Mouse (Mus musculus) embryo, embryonic 10.5 days (tissue): ENCODE measurements at regions not wholly inside any gene's neighbourhood (a gene's known extent, or its start where the extent isn't known, plus 50 kb on each side); places are given as distances from the start of the nearest gene placed in this dataset.
"Not testable (repeated sequence)": the region's sequence is repeated elsewhere in the genome, so short reads cannot be mapped to it uniquely, and the experiment has no call there.

Experiments used
- DNase-seq: peaks from one replicate; pipeline ENCODE4 v3.0.0-alpha.2; 2015; ENCODE audit warnings: low spot score

DNA sequence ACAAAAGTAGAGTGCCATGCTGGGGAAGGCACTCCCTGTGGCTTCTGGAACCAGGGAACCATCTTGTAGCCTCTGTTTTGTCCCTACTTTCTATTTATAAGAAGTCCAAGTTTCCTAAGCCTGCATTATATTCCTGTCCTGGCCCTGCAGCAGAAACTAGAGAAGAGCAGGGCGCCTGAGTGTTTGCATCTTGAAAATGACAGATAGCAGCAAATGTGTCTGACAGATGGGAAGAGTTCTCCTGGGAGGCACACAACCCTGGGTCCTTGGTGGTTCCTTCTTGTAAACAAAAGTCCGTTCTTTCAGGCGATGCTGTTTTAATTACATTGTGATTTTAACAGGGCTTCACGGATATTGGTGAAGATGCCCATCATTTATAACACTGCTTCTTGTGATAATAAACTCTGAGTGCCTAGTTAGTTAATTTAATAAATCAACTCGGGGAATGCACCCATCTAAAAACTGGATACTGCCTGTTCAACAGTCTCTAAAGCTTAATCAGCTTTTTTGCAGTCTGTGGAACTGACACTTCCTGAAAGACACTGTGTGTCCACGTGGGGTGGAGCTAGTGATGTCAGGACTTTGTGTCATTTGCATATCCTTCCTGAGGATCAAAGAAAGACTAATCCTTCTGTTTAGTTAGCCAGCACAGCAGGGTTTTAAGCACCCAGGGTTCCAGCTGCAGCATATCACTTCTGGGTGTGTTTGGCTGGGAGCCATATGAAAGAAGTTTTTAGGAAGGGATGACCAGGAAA, 188.3 kb upstream of the Ccdc54 start:
- no peak for DNase-seq

GRCm38 (mm10) chr16:50774699-50775098, 183.7 kb upstream of the Ccdc54 start:
- DNase-seq = not testable (repeated sequence)

DNA sequence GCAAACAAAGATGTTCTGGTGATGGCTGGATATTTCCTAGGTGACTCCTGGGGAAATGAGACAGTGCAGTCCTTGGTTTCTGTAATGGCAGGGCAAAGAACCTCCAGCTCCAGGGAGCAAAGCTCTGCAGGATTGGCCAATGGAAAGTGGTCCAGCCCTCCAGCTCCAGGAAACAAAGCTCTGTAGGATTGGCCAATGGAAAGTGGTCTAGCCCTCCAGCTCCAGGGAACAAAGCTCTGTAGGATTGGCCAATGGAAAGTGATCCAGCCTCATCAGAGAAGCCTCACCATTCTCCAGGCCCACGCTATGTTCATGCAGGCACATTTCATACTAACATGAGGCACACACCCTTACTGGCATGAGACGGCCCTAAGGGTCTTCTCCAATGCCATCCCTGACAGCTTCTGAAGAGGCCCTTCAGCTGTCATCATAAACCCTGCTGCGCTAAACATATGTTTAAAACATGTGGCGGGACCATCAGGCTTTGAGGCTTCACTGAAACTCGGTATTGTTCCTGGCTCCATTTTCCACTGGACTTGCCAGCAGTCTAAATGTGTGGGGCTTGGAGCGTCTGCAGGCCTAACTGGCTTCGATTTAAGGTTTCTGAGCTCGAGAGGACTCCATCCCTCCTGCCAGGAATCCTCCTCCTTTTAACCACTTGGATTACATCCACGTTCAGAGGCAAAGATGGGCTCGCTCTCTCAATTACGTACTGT, 175.3 kb upstream of the Ccdc54 start:
- DNase-seq = no peak

DNA sequence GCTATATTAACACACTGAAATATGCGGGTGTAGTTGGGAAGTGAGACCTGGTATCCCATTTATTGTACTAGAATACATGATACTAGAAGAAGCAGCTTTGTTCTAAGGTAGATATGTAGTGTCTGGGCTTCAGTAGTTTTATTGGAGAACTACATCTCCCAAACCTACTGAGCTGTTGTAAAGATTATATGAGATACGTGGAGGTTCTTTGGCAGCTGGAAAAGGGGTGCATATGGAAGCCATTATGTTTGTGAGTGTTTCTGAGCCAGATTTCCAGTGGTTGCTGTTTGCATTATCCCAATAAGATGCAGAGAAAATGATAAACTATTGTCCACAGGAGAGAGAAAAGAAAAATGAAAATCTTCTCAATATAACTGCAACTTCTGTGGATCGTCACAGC, 171.1 kb upstream of the Ccdc54 start:
- DNase-seq = no peak

GRCm38 (mm10) chr16:50759979-50760378, 169.0 kb upstream of the Ccdc54 start:
- DNase-seq = no peak

GRCm38 (mm10) chr16:50756696-50757095, 165.7 kb upstream of the Ccdc54 start:
- DNase-seq = peak; percentile 73

DNA sequence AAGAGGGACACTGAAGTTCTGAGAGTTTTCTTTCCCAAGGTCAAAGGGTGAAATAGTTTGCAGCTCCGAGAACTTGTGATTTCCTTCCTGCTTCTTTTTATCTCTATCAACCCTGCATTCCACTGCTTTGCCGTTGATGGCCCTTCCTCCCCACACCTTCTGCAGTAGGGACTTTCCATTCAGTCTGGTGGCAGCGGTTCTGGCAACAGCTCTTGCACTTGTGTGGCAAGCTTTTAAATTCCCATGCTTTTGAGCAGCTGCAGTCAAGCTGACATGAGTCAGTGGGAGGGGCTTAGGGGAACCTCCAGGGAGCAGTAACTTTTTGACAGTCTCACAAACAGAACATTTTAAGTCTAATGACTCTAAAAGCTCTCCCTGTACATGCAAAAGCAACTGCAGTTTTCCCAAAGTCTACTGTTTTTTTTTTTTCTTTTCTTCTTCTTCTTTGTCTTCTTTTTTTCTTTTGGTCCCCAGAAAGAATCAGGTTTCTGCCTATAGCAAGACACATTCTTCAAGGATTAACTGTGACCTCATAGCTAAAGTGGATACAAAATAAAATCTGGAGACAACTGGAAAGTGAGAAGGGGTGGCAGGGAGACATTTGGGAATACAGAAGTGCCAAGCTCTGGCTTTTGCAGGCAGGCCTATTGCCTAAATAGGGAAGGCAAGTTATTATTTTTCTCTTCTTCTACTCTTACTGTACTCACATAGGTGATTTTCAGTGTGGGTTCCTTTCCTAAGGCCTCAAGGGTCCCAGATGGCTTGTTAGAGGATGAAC, 162.8 kb upstream of the Ccdc54 start:
- DNase-seq = peak; percentile 66

GRCm38 (mm10) chr16:50753046-50753445, 162.1 kb upstream of the Ccdc54 start:
- DNase-seq = no peak

DNA sequence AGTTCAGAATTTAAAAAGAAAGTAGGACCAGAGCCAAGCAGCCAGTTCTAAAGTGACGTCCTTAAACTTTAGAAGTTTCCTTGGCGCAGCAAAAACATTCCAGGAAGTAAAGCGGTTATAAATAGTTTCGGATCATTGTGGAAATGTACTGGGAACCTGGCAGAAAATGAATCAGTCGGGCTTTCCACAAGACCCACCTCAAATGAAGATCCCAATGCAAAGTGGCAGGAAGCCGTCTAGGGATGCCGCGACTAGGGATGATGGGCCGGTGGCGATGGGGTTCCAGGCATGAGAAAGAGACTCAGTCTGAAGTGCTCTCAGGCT, 161.3 kb upstream of the Ccdc54 start:
- DNase-seq = no peak

- DNase-seq = no peak
Observed at GRCm38 (mm10) chr16:50751495-50752276, 160.7 kb upstream of the Ccdc54 start.

DNA sequence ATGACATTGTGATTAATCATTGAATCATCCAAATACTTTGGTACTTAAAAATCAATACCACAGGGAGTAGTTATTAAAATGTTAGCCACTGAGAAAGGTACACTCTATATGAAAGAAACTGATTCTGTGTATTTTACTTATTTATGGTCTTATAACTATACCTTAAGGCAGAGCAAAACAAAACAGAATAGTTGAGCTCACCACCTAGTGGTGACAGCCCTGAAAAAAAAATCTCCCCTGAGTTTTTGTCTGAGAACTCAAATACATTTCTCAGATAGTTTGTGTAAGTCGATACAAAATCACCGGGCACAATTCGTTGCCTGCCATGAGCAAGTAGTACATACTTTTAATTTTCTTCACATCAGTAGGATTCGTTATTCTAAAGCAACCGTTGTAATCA, 156.7 kb upstream of the Ccdc54 start:
- DNase-seq = no peak

GRCm38 (mm10) chr16:50745723-50746122, 154.8 kb upstream of the Ccdc54 start:
- DNase-seq = no peak

DNA sequence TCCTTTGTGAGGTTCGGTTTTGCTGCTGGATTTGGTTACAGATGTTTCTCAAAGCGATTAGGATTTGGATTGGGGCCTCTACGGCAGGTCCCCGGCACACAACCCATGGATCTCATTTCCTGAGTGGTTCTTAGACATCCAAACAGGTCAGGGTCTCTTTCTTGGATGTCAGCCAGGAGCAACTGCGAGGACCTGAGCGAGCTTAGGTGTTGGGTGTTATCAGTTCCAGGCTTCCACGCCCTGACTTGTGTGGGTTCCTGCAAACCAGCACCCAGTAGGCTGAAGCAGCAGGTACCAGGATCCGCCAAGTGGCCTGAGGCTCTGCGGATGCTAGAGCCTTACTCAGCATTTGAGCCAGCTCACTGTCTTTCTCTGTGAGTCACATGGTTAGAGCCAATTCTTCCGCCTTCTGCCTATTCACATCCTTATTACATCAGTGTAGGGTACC, 146.5 kb upstream of the Ccdc54 start:
- DNase-seq = peak; percentile 30

DNA sequence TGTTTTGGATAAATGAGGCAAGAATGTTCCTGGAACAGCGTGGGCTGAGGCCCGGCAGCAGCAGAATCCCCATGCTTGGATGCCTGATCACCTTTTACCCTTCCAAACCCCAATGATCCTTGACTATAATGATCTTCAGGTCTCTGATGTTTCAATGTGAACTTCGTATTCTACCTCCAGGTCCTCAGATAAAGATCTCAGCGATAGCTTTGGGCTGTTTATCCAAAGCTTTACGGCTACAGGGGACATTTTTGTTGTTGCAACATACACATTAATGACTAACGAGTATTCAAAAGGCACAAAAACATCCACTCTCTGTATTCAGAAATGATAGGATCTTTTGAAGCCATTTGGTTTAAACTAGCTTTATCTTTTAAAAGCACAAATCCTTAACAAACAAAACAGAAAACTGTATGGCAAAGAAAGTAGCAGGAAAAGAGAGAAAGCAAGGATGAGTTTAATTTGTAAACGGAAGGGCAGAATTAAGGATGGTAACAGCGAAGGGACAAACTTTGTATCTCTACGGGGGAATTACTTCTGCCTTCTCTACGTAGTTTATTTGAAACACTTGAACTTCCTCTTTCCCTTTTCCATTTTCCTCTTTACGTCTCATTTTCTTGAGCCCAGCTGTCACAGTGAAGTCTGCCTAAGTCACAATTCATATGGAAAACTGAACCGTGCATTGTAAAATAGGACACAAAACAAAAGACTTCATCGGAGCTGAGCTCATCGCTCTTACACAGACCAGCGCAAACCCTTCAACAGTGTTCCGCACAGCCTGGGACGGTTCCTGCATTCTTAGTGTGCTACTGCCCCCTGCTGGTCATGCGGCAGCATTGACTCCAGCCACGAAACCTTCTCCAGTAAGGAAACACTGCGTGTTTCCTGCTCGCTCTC, 145.4 kb upstream of the Ccdc54 start:
- DNase-seq = peak; percentile 97

DNA sequence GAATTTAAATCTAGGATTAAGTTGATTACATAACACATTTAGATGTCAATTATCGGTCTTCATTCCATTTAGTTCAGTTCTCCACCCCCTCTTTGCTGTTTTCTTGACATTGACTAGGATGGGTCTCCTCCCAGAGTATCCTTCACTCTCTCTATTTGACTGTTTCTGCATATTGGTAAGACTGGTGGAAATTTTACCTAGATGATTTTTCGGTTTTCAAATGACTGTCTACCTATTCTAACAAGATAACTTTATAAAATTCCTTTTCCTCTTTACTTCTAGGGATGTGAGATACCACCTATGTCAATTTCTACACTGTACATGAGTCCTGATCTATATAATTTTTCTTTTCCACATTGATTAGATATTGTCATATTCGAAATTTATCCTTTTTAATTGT, 142.4 kb upstream of the Ccdc54 start:
- no peak for DNase-seq

DNA sequence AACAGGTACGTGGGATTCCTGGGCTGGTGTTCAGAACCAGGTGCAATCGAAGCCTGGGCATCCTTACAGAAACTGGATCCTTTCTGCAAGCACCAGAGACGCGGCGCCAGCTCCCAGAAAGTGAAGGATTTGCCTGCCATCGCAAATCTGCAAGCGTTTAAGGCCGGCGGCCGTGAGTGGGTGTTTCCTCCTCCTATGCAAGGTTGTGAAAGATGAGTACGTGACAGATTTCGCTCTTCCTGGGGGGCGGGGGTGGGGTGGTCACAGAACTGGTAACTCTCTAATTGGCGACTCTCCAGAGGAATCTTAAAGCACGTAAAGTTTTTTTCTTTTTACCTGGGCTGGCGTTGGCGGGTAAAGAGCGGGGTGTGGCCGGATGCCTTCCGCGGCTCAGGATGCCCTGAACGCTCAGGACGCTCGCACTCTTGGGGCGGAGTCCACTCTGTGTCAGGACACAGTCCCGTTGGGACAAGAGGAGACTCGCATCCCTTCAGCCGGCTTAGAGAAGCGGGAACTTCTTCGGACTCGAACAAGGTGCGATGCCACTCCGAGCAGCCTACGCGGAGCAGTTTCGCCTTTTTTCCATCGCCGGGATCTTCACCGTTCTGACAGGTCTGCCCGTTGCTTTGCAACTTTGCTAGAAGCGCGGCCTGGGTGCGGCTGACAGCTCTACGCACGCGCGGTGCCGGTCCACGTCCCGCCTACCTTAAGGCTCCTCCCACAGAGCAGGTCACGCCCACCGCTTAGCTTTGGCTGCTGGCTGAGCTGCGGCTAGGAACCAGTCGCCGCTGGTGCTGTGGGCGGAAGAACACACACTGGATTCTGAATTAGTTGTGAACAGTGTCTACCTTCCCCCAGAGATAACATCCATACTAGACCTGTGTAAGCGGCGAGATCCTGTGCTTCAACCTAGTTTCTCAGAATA, 141.4 kb upstream of the Ccdc54 start:
- DNase-seq = peak; percentile 95

DNA sequence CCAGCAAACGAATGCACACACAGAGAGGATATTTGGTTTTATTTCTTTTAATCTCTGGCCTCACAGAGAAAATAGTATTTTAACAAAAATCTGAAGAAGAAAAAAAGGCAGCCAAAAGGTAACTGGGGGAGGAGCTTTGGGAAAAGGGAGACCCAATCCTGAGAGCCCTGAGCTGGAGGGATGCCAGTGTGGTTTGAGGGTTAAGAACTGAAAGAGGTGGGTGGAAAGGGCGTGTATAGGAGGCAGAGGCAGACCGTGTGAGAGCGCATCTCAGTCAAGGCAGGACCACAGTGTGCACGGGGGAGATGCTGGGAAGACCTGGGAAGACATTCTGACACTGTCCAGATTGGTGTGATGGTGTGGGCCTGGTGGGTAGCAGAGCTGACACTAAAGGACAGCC, 138.4 kb upstream of the Ccdc54 start:
- DNase-seq = no peak

GRCm38 (mm10) chr16:50723144-50723543, 132.2 kb upstream of the Ccdc54 start:
- DNase-seq = no peak

DNA sequence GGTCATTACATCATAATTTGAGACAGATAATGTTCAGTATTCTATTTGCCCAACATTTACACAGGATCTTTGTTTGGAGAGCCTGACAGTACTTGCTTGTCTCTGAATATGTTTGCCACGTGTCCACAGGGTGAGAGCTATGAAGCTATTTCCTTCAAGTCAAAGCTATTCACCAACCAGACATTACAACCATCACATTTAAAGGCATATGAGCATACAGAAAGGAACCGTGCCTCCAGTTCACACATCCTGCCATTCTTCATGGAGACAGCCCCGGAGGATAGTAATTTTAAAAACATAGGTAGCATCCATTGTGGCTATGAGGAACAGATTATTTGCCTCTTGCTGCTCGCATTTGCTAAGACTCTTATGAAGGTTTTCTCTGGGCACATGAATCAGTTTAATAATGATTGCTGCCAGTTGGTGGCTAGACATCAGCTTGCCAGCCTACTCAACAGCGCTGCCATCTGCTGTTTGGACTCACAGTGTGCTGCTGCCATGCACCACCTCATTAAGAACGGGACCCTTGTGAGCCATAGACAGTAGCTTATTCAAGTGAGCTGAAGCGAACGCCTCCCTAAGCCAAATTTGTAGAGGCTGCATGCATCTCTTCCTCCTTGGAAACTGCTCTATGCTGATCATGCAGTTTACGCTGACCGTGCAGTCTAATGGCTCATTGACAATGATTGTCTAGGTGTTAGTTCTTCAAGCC, 126.5 kb upstream of the Ccdc54 start:
- DNase-seq = peak; percentile 40
